Mouse (Mus musculus): ENCODE data around the gene Cacna2d2. TPM values are rescaled to one million over a fixed set of nuclear protein-coding genes. Genes with fewer than 3 reads are reported as not detected.
A peak's percentile ranks its signal among the peaks of the same experiment; 100 is the strongest.
"Not testable (repeated sequence)": the region's sequence is repeated elsewhere in the genome, so short reads cannot be mapped to it uniquely, and the experiment has no call there.

The Cacna2d2 gene
- polyA plus RNA-seq, 1 experiment from 2014 or later, result 0.60 TPM

DNA sequence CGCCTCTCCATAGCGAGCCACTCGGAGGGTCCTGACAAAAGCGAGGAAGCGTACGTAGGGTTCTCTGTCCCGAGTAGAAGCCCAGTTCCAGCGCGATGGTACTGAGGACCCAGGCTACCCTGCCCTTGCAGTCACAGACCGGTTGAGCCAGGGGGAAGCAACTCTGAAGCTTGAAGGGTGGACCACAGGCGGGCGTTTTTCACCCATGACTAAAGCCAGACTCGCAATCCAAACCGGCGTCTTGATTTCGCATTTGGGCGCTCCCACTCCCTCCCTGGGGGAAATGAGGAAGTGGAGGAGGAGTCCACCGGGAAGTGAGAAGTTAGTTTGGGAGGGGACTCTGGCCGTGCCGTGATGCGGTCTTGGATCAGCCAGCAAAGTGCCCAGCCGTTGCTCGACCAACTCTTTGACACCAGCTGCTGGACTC, 155.6 kb downstream of the Cacna2d2 start:
- under 1% methylated on average over 23 of the region's 23 CpGs for WGBS
- ATAC-seq (ENCODE audit: low read depth), result peak; percentile 15
- H3K9ac ChIP-seq (ENCODE audit: low read length), result peak overlapping the region; percentile 91
- no peaks in the 10 kb centered on the region for H3K9me3 ChIP-seq (ENCODE audit: control insufficient read depth, low read length)
- H3K4me3 ChIP-seq (ENCODE audit: low read length), result peak overlapping the region; percentile 83
- H3K27ac ChIP-seq (ENCODE audit: low read length), result peak overlapping the region; percentile 99
- H3K27me3 ChIP-seq (ENCODE audit: control insufficient read depth, insufficient read depth, low read depth, low read length), result no peaks in the 10 kb centered on the region
- peaks cover 20% of the 10 kb centered on the region for H3K36me3 ChIP-seq (ENCODE audit: control insufficient read depth, insufficient read depth, low read length)
- H3K4me2 ChIP-seq (ENCODE audit: low read depth, low read length), result peak overlapping the region; percentile 91
- peaks cover 46% of the 10 kb centered on the region for H3K4me1 ChIP-seq (replicated peaks; ENCODE audit: control insufficient read depth, insufficient read depth, low read length)

- WGBS, result 30% methylated on average over 2 of the region's 2 CpGs
- Histone ChIP-seq H3K36me3 (ENCODE audit: control insufficient read depth, insufficient read depth, low read length) (peaks cover 22% of the 10 kb centered on the region), H3K4me3 (ENCODE audit: low read length) (peak overlapping the region; percentile 83), H3K9me3 (ENCODE audit: control insufficient read depth, low read length) (no peaks in the 10 kb centered on the region), H3K9ac (ENCODE audit: low read length) (peak overlapping the region; percentile 91), H3K27me3 (ENCODE audit: control insufficient read depth, insufficient read depth, low read depth, low read length) (no peaks in the 10 kb centered on the region), H3K4me1 (replicated peaks; ENCODE audit: control insufficient read depth, insufficient read depth, low read length) (peaks cover 43% of the 10 kb centered on the region), H3K27ac (ENCODE audit: low read length) (peak overlapping the region; percentile 99), H3K4me2 (ENCODE audit: low read depth, low read length) (peak overlapping the region; percentile 91)
- no peak for ATAC-seq (ENCODE audit: low read depth)
These were observed 156.3 kb downstream of the Cacna2d2 start for GRCm38 (mm10) chr9:107555701-107556100.

- Histone ChIP-seq H3K27ac (ENCODE audit: low read length) (no peak overlapping the region), H3K4me2 (ENCODE audit: low read depth, low read length) (peak overlapping the region; percentile 91), H3K36me3 (ENCODE audit: control insufficient read depth, insufficient read depth, low read length) (peaks cover 28% of the 10 kb centered on the region), H3K4me1 (replicated peaks; ENCODE audit: control insufficient read depth, insufficient read depth, low read length) (peaks cover 38% of the 10 kb centered on the region), H3K27me3 (ENCODE audit: control insufficient read depth, insufficient read depth, low read depth, low read length) (no peaks in the 10 kb centered on the region), H3K9me3 (ENCODE audit: control insufficient read depth, low read length) (no peaks in the 10 kb centered on the region), H3K9ac (ENCODE audit: low read length) (peak overlapping the region; percentile 91), H3K4me3 (ENCODE audit: low read length) (peak overlapping the region; percentile 83)
- ATAC-seq (ENCODE audit: low read depth), result no peak
- WGBS, result 53% methylated on average over 3 of the region's 3 CpGs
These were observed 156.9 kb downstream of the Cacna2d2 start for GRCm38 (mm10) chr9:107556346-107556745.

DNA sequence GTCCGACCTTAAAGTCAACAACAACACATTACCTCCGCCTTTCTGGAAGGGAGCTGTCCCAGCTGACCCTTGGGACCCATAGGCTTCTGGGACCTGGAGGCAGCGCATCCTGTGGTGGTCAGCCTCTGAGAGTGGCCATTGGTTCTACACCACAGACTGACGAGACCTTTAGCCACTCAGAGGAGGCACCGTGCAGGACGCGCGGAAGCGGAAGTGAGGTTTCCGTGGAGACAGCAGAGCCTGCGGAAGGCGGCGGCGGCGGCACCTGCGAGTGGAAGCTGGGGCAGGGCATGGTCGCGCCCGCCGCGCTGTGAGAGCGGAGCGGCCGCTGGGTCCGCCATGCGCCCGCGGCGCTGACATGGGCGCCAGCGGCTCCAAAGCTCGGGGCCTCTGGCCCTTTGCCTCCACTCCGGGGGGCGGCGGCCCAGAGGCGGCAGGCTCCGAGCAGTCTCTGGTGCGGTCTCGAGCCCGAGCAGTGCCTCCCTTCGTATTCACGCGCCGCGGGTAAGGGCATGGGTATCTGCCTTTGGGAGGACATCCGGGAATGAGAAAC, 163.7 kb downstream of the Cacna2d2 start, which contains the start of gene Tusc2:
Gene Tusc2 (plus strand): TSS at position 227 of the 553 bp plus-strand sequence.
- H3K9me3 ChIP-seq (ENCODE audit: control insufficient read depth, low read length), result no peaks in the 10 kb centered on the region
- peak within 1 kb of the TSS; percentile 72 for H3K4me2 ChIP-seq (ENCODE audit: low read depth, low read length)
- ATAC-seq (ENCODE audit: low read depth), result peak; percentile 93
- peak within 1 kb of the TSS; percentile 80 for H3K9ac ChIP-seq (ENCODE audit: low read length)
- H3K27ac ChIP-seq (ENCODE audit: low read length), result peak within 1 kb of the TSS; percentile 56; the same call in 1 of the 2 replicates
- H3K36me3 ChIP-seq (ENCODE audit: control insufficient read depth, insufficient read depth, low read length), result peaks cover 34% of the 10 kb centered on the region
- H3K4me1 ChIP-seq (replicated peaks; ENCODE audit: control insufficient read depth, insufficient read depth, low read length), result peaks cover 25% of the 10 kb centered on the region
- WGBS, result 0% methylated on average over 42 of the region's 46 CpGs
- peak within 1 kb of the TSS; percentile 84 for H3K4me3 ChIP-seq (ENCODE audit: low read length)
- H3K27me3 ChIP-seq (ENCODE audit: control insufficient read depth, insufficient read depth, low read depth, low read length), result no peaks in the 10 kb centered on the region

GRCm38 (mm10) chr9:107565556-107565955, 166.1 kb downstream of the Cacna2d2 start:
- ATAC-seq (ENCODE audit: low read depth); H3K27me3 ChIP-seq (ENCODE audit: control insufficient read depth, insufficient read depth, low read depth, low read length); H3K9me3 ChIP-seq (ENCODE audit: control insufficient read depth, low read length): not testable (repeated sequence)
- Histone ChIP-seq H3K4me2 (ENCODE audit: low read depth, low read length) (peak overlapping the region; percentile 43), H3K9ac (ENCODE audit: low read length) (peak overlapping the region; percentile 0), H3K27ac (ENCODE audit: low read length) (peak overlapping the region; percentile 10; the same call in 1 of the 2 replicates), H3K36me3 (ENCODE audit: control insufficient read depth, insufficient read depth, low read length) (peaks cover 21% of the 10 kb centered on the region), H3K4me1 (replicated peaks; ENCODE audit: control insufficient read depth, insufficient read depth, low read length) (peaks cover 34% of the 10 kb centered on the region), H3K4me3 (ENCODE audit: low read length) (peak overlapping the region; percentile 7)
- WGBS, result 53% methylated on average over 5 of the region's 5 CpGs

DNA sequence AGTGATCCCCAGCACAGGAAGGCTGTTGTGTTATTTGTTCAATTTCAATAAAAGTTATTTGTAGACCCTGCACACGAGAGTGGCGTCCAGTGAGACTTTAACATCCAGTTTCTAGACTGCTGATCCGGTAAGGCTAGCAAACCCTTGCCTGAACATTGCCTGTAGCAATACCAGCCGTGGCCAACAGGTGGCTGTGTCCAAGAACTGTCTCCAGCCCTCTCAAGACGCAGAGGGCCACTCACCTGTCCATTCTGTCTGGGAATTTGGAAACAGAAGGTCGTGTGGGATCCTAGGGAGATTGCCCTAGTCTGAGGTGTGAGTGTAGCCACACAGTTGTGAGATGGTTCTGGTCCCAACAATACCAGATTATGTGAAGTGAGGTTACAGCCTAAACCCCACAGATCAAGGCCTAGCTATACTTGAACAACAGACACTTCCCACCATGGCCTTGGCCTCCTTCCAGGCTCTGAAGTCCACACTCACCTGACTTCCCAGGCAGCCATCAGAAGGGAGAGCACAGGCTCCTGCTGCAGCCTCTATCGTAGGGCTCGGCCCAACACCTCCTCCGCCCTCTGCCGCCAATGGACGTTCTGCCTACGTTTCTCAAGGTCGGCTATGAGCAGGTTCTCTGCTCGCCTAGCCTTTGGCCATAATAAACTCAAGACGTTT, 166.8 kb downstream of the Cacna2d2 start:
- no peak for ATAC-seq (ENCODE audit: low read depth)
- H3K9me3 ChIP-seq (ENCODE audit: control insufficient read depth, low read length), result no peaks in the 10 kb centered on the region
- H3K27me3 ChIP-seq (ENCODE audit: control insufficient read depth, insufficient read depth, low read depth, low read length), result no peaks in the 10 kb centered on the region
- WGBS, result 47% methylated on average over 15 of the region's 15 CpGs
- H3K4me3 ChIP-seq (ENCODE audit: low read length), result peak overlapping the region; percentile 23
- peak overlapping the region; percentile 83 for H3K27ac ChIP-seq (ENCODE audit: low read length)
- H3K4me2 ChIP-seq (ENCODE audit: low read depth, low read length), result peak overlapping the region; percentile 47
- H3K9ac ChIP-seq (ENCODE audit: low read length), result peak overlapping the region; percentile 43
- peaks cover 15% of the 10 kb centered on the region for H3K36me3 ChIP-seq (ENCODE audit: control insufficient read depth, insufficient read depth, low read length)
- H3K4me1 ChIP-seq (replicated peaks; ENCODE audit: control insufficient read depth, insufficient read depth, low read length), result peaks cover 41% of the 10 kb centered on the region

DNA sequence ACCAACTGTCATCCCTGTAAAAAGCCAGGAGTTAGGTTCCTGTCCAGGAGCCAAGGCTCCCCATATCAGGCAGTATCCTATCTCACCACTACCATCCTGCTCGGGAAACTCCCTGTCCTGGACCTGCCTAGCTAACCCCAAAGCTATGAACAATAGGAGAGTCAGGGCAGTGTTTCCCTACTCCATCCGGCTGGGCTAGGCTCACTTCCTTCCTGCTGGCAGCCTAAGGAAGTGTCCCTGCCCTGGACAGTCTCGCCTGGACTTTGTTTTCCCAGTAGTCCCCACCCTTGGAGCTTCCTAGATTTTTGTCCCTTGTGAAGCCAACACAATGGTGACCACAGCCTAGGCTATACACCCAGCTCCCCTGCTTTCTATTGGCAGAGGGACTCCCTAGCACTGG, 167.4 kb downstream of the Cacna2d2 start:
- peaks cover 11% of the 10 kb centered on the region for H3K36me3 ChIP-seq (ENCODE audit: control insufficient read depth, insufficient read depth, low read length)
- H3K4me3 ChIP-seq (ENCODE audit: low read length), result peak overlapping the region; percentile 23
- H3K4me2 ChIP-seq (ENCODE audit: low read depth, low read length), result peak overlapping the region; percentile 71
- ATAC-seq (ENCODE audit: low read depth), result peak; percentile 23
- H3K9ac ChIP-seq (ENCODE audit: low read length), result no peak overlapping the region
- peak overlapping the region; percentile 95 for H3K27ac ChIP-seq (ENCODE audit: low read length)
- 64% methylated on average over 3 of the region's 3 CpGs for WGBS
- peaks cover 47% of the 10 kb centered on the region for H3K4me1 ChIP-seq (replicated peaks; ENCODE audit: control insufficient read depth, insufficient read depth, low read length)
- H3K27me3 ChIP-seq (ENCODE audit: control insufficient read depth, insufficient read depth, low read depth, low read length), result no peaks in the 10 kb centered on the region
- H3K9me3 ChIP-seq (ENCODE audit: control insufficient read depth, low read length), result no peaks in the 10 kb centered on the region

DNA sequence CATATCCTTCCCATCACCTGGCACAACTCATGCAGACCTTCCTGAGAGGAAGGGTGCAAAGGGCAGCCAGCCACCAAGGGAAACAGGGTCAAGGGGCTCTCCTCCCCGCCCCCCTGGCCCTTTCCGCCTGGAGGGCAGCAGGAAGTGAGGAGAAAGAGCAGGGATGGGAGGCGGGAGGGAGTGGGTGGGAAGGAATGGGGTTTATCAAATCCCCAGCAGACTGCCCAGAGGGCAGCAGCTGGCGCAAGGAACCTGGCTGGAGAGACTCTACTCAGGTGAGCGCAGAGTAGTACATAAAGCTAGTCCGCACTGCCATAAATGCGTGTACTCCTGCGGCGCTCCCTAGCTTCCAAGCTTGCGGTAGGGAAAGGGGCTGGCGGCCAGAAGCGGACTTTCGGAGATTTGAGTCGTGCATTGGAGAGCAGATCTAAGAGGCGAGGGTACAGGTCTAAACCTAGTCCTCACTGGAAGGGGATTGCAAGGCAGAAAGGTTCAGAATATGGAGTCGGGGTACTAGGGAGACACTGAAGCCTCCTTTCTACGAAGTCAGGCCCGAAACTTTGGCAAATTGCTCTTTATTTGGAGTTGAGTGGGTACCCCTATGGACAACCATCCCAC, 168.4 kb downstream of the Cacna2d2 start, which contains the start of gene Hyal2:
Gene Hyal2 (plus strand): TSS at position 244 of the 618 bp plus-strand sequence.
- Histone ChIP-seq H3K4me1 (replicated peaks; ENCODE audit: control insufficient read depth, insufficient read depth, low read length) (peaks cover 43% of the 10 kb centered on the region), H3K4me2 (ENCODE audit: low read depth, low read length) (peak within 1 kb of the TSS; percentile 71), H3K36me3 (ENCODE audit: control insufficient read depth, insufficient read depth, low read length) (peaks cover 15% of the 10 kb centered on the region), H3K9ac (ENCODE audit: low read length) (peak within 1 kb of the TSS; percentile 81), H3K27ac (ENCODE audit: low read length) (peak within 1 kb of the TSS; percentile 95), H3K9me3 (ENCODE audit: control insufficient read depth, low read length) (no peaks in the 10 kb centered on the region), H3K27me3 (ENCODE audit: control insufficient read depth, insufficient read depth, low read depth, low read length) (no peaks in the 10 kb centered on the region), H3K4me3 (ENCODE audit: low read length) (peak within 1 kb of the TSS; percentile 66)
- 10% methylated on average over 18 of the region's 18 CpGs for WGBS
- ATAC-seq (ENCODE audit: low read depth), result no peak
